Mouse (Mus musculus) MN1 (cell line): ENCODE results near the gene Vmn1r227.

ENCODE experiments used
- DNase-seq: peaks from one replicate; pipeline ENCODE4 v3.0.0-alpha.2; 2016; ENCODE audit warnings: low spot score

Gene Vmn1r227

GRCm38 (mm10) chr17:20729543-20729942, at the start of gene Vmn1r227:
TSS of gene Vmn1r227 (plus strand) at chr17:20729843.
- DNase-seq: no peak

GRCm38 (mm10) chr17:20682543-20682942, 47.1 kb upstream of the Vmn1r227 start, which contains the start of gene Vmn1r226:
TSS of gene Vmn1r226 (plus strand) at chr17:20682843.
- no peak for DNase-seq

- DNase-seq: no peak
Measured at GRCm38 (mm10) chr17:20786057-20786456, 56.4 kb downstream of the Vmn1r227 start, which contains the start of gene Vmn1r228. TSS of gene Vmn1r228 (minus strand) at chr17:20786157.
